Mouse (Mus musculus) forebrain, embryonic 11.5 days (tissue): ENCODE data around the gene Ddah2. TPM values are rescaled to one million over a fixed set of nuclear protein-coding genes. Genes with fewer than 3 reads are reported as not detected.
A peak's percentile ranks its signal among the peaks of the same experiment; 100 is the strongest.

Source experiments
- ATAC-seq: fragments of 200-750 bp; cut with Nextera tagmentation; replicated peaks from 2 replicates; pipeline ENCODE4 v1.8.0; 2017; ENCODE audit warnings: moderate TSS enrichment; ENCODE audit not compliant: low FRiP score
- DNase-seq: peaks from one replicate; pipeline ENCODE4 v3.0.0-alpha.2; 2017; ENCODE audit warnings: low spot score
- H3K27ac ChIP-seq: fragments of 300-500 bp; sonication (generic); 2 replicates; pipeline ENCODE4 v1.5.1; 2014; ENCODE audit warnings: low read depth, low read length
- H3K27me3 ChIP-seq: fragments of 300-500 bp; sonication (generic); 2 replicates; pipeline ENCODE4 v1.6.1; 2014; ENCODE audit warnings: mild to moderate bottlenecking, low read length, mixed read lengths; ENCODE audit not compliant: control insufficient read depth, insufficient read depth
- H3K36me3 ChIP-seq: fragments of 300-500 bp; sonication (generic); 2 replicates; pipeline ENCODE4 v1.6.1; 2014; ENCODE audit warnings: mild to moderate bottlenecking, low read length, moderate library complexity, mixed read lengths; ENCODE audit not compliant: control insufficient read depth, insufficient read depth
- H3K4me1 ChIP-seq: fragments of 300-500 bp; sonication (generic); replicated peaks from 2 replicates; pipeline ENCODE4 v1.6.1; 2014; ENCODE audit warnings: low read length, mixed read lengths; ENCODE audit not compliant: control insufficient read depth, insufficient read depth
- H3K4me2 ChIP-seq: fragments of 300-500 bp; sonication (generic); 2 replicates; pipeline ENCODE4 v1.6.1; 2014; ENCODE audit warnings: low read depth, mild to moderate bottlenecking, low read length, moderate library complexity, mixed read lengths; ENCODE audit not compliant: severe bottlenecking
- H3K4me3 ChIP-seq: fragments of 300-500 bp; sonication (generic); 2 replicates; pipeline ENCODE4 v1.5.1; 2014; ENCODE audit warnings: low read depth, low read length
- H3K9ac ChIP-seq: fragments of 300-500 bp; sonication (generic); 2 replicates; pipeline ENCODE4 v1.6.1; 2014; ENCODE audit warnings: low read length
- H3K9me3 ChIP-seq: fragments of 300-500 bp; sonication (generic); 2 replicates; pipeline ENCODE4 v1.6.1; 2016; ENCODE audit warnings: low read length, mixed read lengths; ENCODE audit not compliant: control insufficient read depth
- WGBS: fragments of 180-500 bp; shearing (Covaris S2); extraction: QIAGEN DNeasy Blood & Tissue Kit; methylation state at CpG from one replicate; pipeline ENCODE4 v1.1.7; 2014; 5-methylcytosine and 5-hydroxymethylcytosine counted together
- polyA plus RNA-seq: library from polyadenylated mRNA; unstranded; fragments of >200 nt; fragmentation: Nextera tagmentation; extraction: Ambion mirVana; gene quantifications from 2 replicates; pipeline ENCODE4 v1.2.1, GENCODE M21; 2014

Ddah2 gene
- polyA plus RNA-seq, 1 experiment from 2014 or later: 489 TPM

DNA sequence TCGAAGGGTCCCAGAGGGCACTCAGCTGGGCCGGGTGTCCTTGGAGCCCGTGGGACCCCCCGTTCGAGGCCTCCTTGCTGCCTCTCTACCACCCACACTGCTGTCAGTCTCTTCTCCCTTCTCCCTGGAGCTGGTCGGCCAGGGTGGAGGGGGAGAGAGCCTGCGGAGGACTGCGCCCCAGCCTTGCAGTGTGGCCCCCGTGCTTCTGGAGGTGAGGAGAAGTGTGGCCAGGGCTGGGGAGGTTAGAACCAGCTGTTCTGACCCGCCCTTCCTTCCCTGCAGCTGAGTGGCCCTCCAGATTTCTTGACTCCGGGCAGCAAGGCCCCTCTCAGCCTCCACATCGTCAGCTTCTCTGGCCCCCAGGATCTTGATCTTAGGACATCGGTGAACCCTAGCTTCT, 34.6 kb upstream of the Ddah2 start:
- H3K4me1 ChIP-seq: peaks cover 13% of the 10 kb centered on the region
- no peaks in the 10 kb centered on the region for H3K27me3 ChIP-seq
- H3K4me2 ChIP-seq: no peak overlapping the region
- H3K4me3 ChIP-seq: no peak overlapping the region
- no peaks in the 10 kb centered on the region; the same call in 1 of the 2 replicates for H3K36me3 ChIP-seq
- no peak overlapping the region for H3K9ac ChIP-seq
- DNase-seq: peak; percentile 40
- 78% methylated on average over 13 of the region's 13 CpGs for WGBS
- no peak for ATAC-seq
- H3K27ac ChIP-seq: no peak overlapping the region
- no peaks in the 10 kb centered on the region for H3K9me3 ChIP-seq

GRCm38 (mm10) chr17:35024691-35025488, 33.9 kb upstream of the Ddah2 start:
- H3K4me2 ChIP-seq: no peak overlapping the region
- no peaks in the 10 kb centered on the region for H3K27me3 ChIP-seq
- peaks cover 16% of the 10 kb centered on the region for H3K4me1 ChIP-seq
- no peaks in the 10 kb centered on the region for H3K9me3 ChIP-seq
- DNase-seq (peak; percentile 48), ATAC-seq (no peak)
- 76% methylated on average over 8 of the region's 10 CpGs for WGBS
- H3K4me3 ChIP-seq: no peak overlapping the region
- no peak overlapping the region for H3K9ac ChIP-seq
- H3K36me3 ChIP-seq: no peaks in the 10 kb centered on the region; the same call in 1 of the 2 replicates
- H3K27ac ChIP-seq: no peak overlapping the region

- WGBS: 84% methylated on average over 5 of the region's 5 CpGs
- ATAC-seq: no peak
- H3K27ac ChIP-seq: no peak overlapping the region
Observed at GRCm38 (mm10) chr17:35026206-35026605, 32.6 kb upstream of the Ddah2 start.

DNA sequence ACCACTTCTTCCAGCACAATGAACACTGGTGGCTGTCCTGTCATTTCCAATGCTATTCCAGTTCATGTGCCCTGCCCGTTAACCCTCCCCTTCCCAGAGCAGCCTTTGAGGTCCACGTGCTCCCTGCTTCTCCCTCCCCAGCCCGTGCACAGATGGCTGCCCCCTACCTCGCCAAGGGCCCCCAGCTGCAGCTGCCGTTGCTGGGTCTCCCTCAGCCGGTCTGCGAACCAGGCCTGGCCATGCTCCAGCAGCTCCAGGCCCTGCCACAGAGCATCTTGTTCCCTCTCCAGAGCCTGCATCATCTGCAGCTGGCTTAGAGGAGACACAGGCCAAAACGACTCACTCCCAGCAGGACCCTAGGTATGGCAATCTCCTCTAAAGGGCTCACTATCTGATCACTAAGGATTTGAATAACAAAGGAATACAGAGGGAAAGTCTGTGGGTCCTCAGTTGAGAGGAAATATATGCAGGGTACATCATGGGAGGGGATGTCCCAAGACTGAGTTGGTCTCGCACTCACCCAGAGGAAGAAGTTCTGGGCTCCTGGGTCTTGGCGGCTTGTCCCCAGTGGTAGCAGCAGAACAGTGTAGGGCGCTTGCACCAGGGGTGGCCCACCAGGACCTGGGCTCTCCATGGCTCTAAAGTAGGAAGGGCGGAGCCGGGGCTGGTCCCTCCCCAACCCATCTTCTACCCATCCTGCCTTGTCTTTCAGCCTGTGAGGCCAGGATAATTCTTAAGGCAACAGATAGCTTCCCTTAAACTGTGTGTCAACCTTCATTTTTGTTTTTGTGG, 31.4 kb upstream of the Ddah2 start, which contains the start of gene Sapcd1:
Gene Sapcd1 (minus strand): TSS at position 740 of the 792 bp plus-strand sequence.
- DNase-seq (peak; percentile 60), ATAC-seq (peak; percentile 60)
- H3K36me3 ChIP-seq: no peaks in the 10 kb centered on the region; the same call in 1 of the 2 replicates
- peak within 1 kb of the TSS; percentile 37 for H3K9ac ChIP-seq
- H3K4me1 ChIP-seq: peaks cover 13% of the 10 kb centered on the region
- WGBS: 34% methylated on average over 13 of the region's 13 CpGs
- no peaks in the 10 kb centered on the region for H3K9me3 ChIP-seq
- no peak within 1 kb of the TSS for H3K4me3 ChIP-seq
- peak within 1 kb of the TSS; percentile 53; the same call in 1 of the 2 replicates for H3K27ac ChIP-seq
- no peaks in the 10 kb centered on the region for H3K27me3 ChIP-seq
- peak within 1 kb of the TSS; percentile 11; the same call in 1 of the 2 replicates for H3K4me2 ChIP-seq

More at GRCm38 (mm10) chr17:35026206-35026605, 32.6 kb upstream of the Ddah2 start:
- Histone ChIP-seq H3K36me3 (no peaks in the 10 kb centered on the region; the same call in 1 of the 2 replicates), H3K4me3 (no peak overlapping the region), H3K9ac (no peak overlapping the region), H3K9me3 (no peaks in the 10 kb centered on the region), H3K4me1 (peaks cover 19% of the 10 kb centered on the region), H3K27me3 (no peaks in the 10 kb centered on the region), H3K4me2 (no peak overlapping the region)
- peak; percentile 51 for DNase-seq

- H3K9me3 ChIP-seq: no peaks in the 10 kb centered on the region
- no peak overlapping the region for H3K4me3 ChIP-seq
- H3K4me2 ChIP-seq: no peak overlapping the region
- peak; percentile 38 for DNase-seq
- no peak for ATAC-seq
- no peaks in the 10 kb centered on the region for H3K36me3 ChIP-seq
- no peak overlapping the region for H3K9ac ChIP-seq
- WGBS: 85% methylated on average over 2 of the region's 2 CpGs
- H3K27me3 ChIP-seq: no peaks in the 10 kb centered on the region
- H3K4me1 ChIP-seq: peaks cover 13% of the 10 kb centered on the region
- H3K27ac ChIP-seq: no peak overlapping the region
Observed at GRCm38 (mm10) chr17:35028315-35028714, 30.5 kb upstream of the Ddah2 start.

GRCm38 (mm10) chr17:35029691-35030532, 28.9 kb upstream of the Ddah2 start:
- peak; percentile 52 for DNase-seq
- ATAC-seq: no peak
- peak overlapping the region; percentile 16; the same call in 1 of the 2 replicates for H3K9ac ChIP-seq

DNA sequence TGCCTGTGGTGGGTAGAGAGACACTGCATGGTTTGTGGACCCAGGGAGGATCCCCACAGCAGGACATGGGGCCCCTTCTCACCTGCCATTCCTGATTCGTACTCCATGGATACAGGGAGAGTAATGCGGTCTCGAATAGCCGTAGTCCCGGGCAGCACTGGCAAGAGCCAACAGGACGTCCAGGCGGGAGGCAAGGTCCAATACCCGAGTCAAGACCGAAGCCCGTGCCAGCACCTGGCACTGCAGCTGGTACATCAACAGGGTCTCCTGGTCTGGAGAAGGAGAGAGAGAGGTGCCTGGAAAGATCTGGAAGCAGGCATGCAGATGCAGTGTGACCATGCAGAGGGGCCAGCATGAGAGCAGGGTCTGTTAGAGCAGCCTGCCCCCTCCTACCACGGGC, 27.6 kb upstream of the Ddah2 start:
- peaks cover 13% of the 10 kb centered on the region for H3K4me1 ChIP-seq
- H3K9ac ChIP-seq: no peak overlapping the region
- H3K27ac ChIP-seq: no peak overlapping the region
- H3K27me3 ChIP-seq: no peaks in the 10 kb centered on the region
- DNase-seq: peak; percentile 46
- no peak overlapping the region for H3K4me2 ChIP-seq
- no peaks in the 10 kb centered on the region for H3K9me3 ChIP-seq
- no peaks in the 10 kb centered on the region for H3K36me3 ChIP-seq
- WGBS: 95% methylated on average over 11 of the region's 11 CpGs
- no peak overlapping the region for H3K4me3 ChIP-seq
- ATAC-seq: no peak

More at GRCm38 (mm10) chr17:35029691-35030532, 28.9 kb upstream of the Ddah2 start:
- no peak overlapping the region for H3K27ac ChIP-seq
- no peaks in the 10 kb centered on the region for H3K9me3 ChIP-seq
- peaks cover 13% of the 10 kb centered on the region for H3K4me1 ChIP-seq
- no peaks in the 10 kb centered on the region for H3K27me3 ChIP-seq
- no peak overlapping the region for H3K4me3 ChIP-seq
- no peaks in the 10 kb centered on the region for H3K36me3 ChIP-seq
- WGBS: 33% methylated on average over 19 of the region's 19 CpGs
- no peak overlapping the region for H3K4me2 ChIP-seq

GRCm38 (mm10) chr17:35031880-35032279, 27.0 kb upstream of the Ddah2 start:
- no peaks in the 10 kb centered on the region for H3K9me3 ChIP-seq
- H3K36me3 ChIP-seq: no peaks in the 10 kb centered on the region
- no peak for ATAC-seq
- H3K4me1 ChIP-seq: peaks cover 13% of the 10 kb centered on the region
- H3K4me2 ChIP-seq: no peak overlapping the region
- no peak overlapping the region for H3K4me3 ChIP-seq
- no peaks in the 10 kb centered on the region for H3K27me3 ChIP-seq
- H3K27ac ChIP-seq: no peak overlapping the region
- no peak for DNase-seq
- H3K9ac ChIP-seq: no peak overlapping the region
- 84% methylated on average over 7 of the region's 7 CpGs for WGBS
